Comparison of ENCODE assay signal across 8 mouse cellular contexts in genomic region chr2:75985124-75985523, GRCm38 (mm10). TPM values are rescaled to one million over a fixed set of nuclear protein-coding genes. Genes with fewer than 3 reads are reported as not detected.
DNase-seq lines count a peak whose midpoint lies in the region; ATAC-seq and TF ChIP-seq lines count a peak whose summit lies in the region.

No protein-coding gene starts in this region.

- peak; percentile 83 for TF ChIP-seq RAD21 in CH12.LX (IDR thresholded peaks at IDR 0.05; ENCODE audit: low read depth, low read length)

- H3K4me1 ChIP-seq in CH12.LX (ENCODE audit: control insufficient read depth in 1 of 2, insufficient read depth in 2 of 2), result peaks cover 3 to 36% of the 10 kb centered on the region in 2 experiments
- peaks cover 20% of the 10 kb centered on the region for H3K4me1 ChIP-seq in embryonic facial prominence, embryonic 13.5 days
- H3K4me1 ChIP-seq in hindbrain, embryonic 12.5 days, result peaks cover 23% of the 10 kb centered on the region

- dilution Hi-C loops in CH12.LX (cut with MboI; ENCODE audit: extremely low pct_ligation_motif_present, extremely low pct_unique_long_range_greater_than_20kb, low sequenced_read_pairs), result no loop called here

- H3K9ac ChIP-seq in CH12.LX (ENCODE audit: insufficient read depth, low read depth), result no peak overlapping the region
- H3K9ac ChIP-seq in embryonic facial prominence, embryonic 13.5 days, result no peak overlapping the region
- H3K9ac ChIP-seq in hindbrain, embryonic 12.5 days, result 0 out of 2 replicates have a peak overlapping the region, but pooled peaks have one; percentile 6

- TF ChIP-seq CTCF in CH12.LX (conservative IDR thresholded peaks at IDR 0.05 in 1 of 2, IDR thresholded peaks at IDR 0.05 in 1 of 2; ENCODE audit: low read depth in 2 of 2, low read length in 2 of 2), result peak; percentile 87 to 99

- no peaks in the 10 kb centered on the region for H3K79me2 ChIP-seq in CH12.LX (replicated peaks; ENCODE audit: control insufficient read depth, extremely low read depth, insufficient read depth, poor library complexity, severe bottlenecking)

- DNase-seq in CH12.LX (ENCODE audit: extremely low read depth) (peak; percentile 74), adipocyte (ENCODE audit: low spot score) (peak; percentile 73)
- DNase-seq in layer of hippocampus, adult 9-10 months (ENCODE audit: low spot score), result peak; percentile 77
- peak; percentile 79 for DNase-seq in lung, postnatal 10 days
- DNase-seq in retina, embryonic 14.5 days (ENCODE audit: low spot score), result peak; percentile 88

- no peak overlapping the region for H3K4me2 ChIP-seq in CH12.LX (ENCODE audit: insufficient read depth, low read depth, poor library complexity, severe bottlenecking)
- H3K4me2 ChIP-seq in embryonic facial prominence, embryonic 13.5 days, result no peak overlapping the region
- H3K4me2 ChIP-seq in hindbrain, embryonic 12.5 days (replicated peaks), result no peak overlapping the region

- ATAC-seq in embryonic facial prominence, embryonic 13.5 days (ENCODE audit: insufficient number of reproducible peaks, insufficient read depth, low FRiP score, low TSS enrichment, low read depth), result peak; percentile 75
- ATAC-seq in hindbrain, embryonic 12.5 days (ENCODE audit: low FRiP score), result peak; percentile 59; the same call in 1 of the 2 replicates
- no peak for ATAC-seq in erythroblast, adult 5-6 weeks (replicated peaks; ENCODE audit: low FRiP score, poor library complexity, severe bottlenecking)

- H3K9me3 ChIP-seq in CH12.LX (replicated peaks; ENCODE audit: low read length), result peaks cover 4% of the 10 kb centered on the region
- no peaks in the 10 kb centered on the region for H3K9me3 ChIP-seq in embryonic facial prominence, embryonic 13.5 days
- H3K9me3 ChIP-seq in hindbrain, embryonic 12.5 days (replicated peaks), result no peaks in the 10 kb centered on the region

- in situ Hi-C loops in CH12.LX (cut with MboI; ENCODE audit: low pct_ligation_motif_present, low pct_unique_long_range_greater_than_20kb, low sequenced_read_pairs), result loop anchor here (10.0 kb wide), 1 partner anchor 120 kb away; no protein-coding TSS in a partner anchor

- no peak for TF ChIP-seq POLR2A in CH12.LX (IDR thresholded peaks at IDR 0.05; ENCODE audit: low read depth, low read length)

- whole genome bisulfite sequencing in embryonic facial prominence, embryonic 13.5 days, result 5% methylated on average over 2 of the region's 2 CpGs
- WGBS in hindbrain, embryonic 12.5 days, result 9% methylated on average over 2 of the region's 2 CpGs

- H3K27me3 ChIP-seq in CH12.LX (replicated peaks), result no peaks in the 10 kb centered on the region
- no peaks in the 10 kb centered on the region for H3K27me3 ChIP-seq in embryonic facial prominence, embryonic 13.5 days
- H3K27me3 ChIP-seq in hindbrain, embryonic 12.5 days, result no peaks in the 10 kb centered on the region

- no peaks in the 10 kb centered on the region for H3K36me3 ChIP-seq in CH12.LX (replicated peaks in 1 of 2; ENCODE audit: control insufficient read depth in 1 of 2, insufficient read depth in 1 of 2, low read length in 1 of 2)
- no peaks in the 10 kb centered on the region for H3K36me3 ChIP-seq in embryonic facial prominence, embryonic 13.5 days
- H3K36me3 ChIP-seq in hindbrain, embryonic 12.5 days, result no peaks in the 10 kb centered on the region

- no peak for TF ChIP-seq EP300 in CH12.LX (IDR thresholded peaks at IDR 0.05; ENCODE audit: low read length)

- no peak overlapping the region for H3K4me3 ChIP-seq in CH12.LX (replicated peaks in 1 of 3; ENCODE audit: low read depth in 2 of 3, low read length in 2 of 3, poor library complexity in 1 of 3)
- H3K4me3 ChIP-seq in embryonic facial prominence, embryonic 13.5 days, result no peak overlapping the region
- H3K4me3 ChIP-seq in hindbrain, embryonic 12.5 days, result no peak overlapping the region

- H3K27ac ChIP-seq in CH12.LX (ENCODE audit: insufficient read depth, low read depth), result no peak overlapping the region
- no peak overlapping the region for H3K27ac ChIP-seq in embryonic facial prominence, embryonic 13.5 days
- peak overlapping the region; percentile 68 for H3K27ac ChIP-seq in hindbrain, embryonic 12.5 days

TF ChIP-seq in CH12.LX, 34 proteins besides CTCF, POLR2A, EP300 and RAD21:
- TF ChIP-seq MAZ (IDR thresholded peaks at IDR 0.05; ENCODE audit: low read depth, low read length) (no peak), IRF4 (IDR thresholded peaks at IDR 0.05; ENCODE audit: low read depth, low read length) (no peak), SMC3 (IDR thresholded peaks at IDR 0.05; ENCODE audit: low read depth, low read length) (peak; percentile 80), JUND (conservative IDR thresholded peaks at IDR 0.05; ENCODE audit: low read depth, low read length) (no peak), NELFE (IDR thresholded peaks at IDR 0.05; ENCODE audit: low read depth, low read length) (peak; percentile 62; the same call in 1 of the 2 replicates), ZMIZ1 (IDR thresholded peaks at IDR 0.05; ENCODE audit: low read depth, low read length) (no peak), MXI1 (IDR thresholded peaks at IDR 0.05; ENCODE audit: low read depth, low read length) (no peak), SIN3A (IDR thresholded peaks at IDR 0.05; ENCODE audit: low read length) (no peak)

RNA-seq across cellular contexts. Expression of gene Ttc30a1, which starts 3.4 kb away (rescaled TPM):
- total RNA-seq in CH12.LX (2012; rRNA removed), result not detected in 2 replicates
- total RNA-seq in CH12.LX (2014; rRNA removed), result not detected in 2 replicates
- not detected in 2 replicates for polyA plus RNA-seq in CH12.LX (2012; ENCODE audit: insufficient read length, low read depth)
- polyA plus RNA-seq in embryonic facial prominence, embryonic 13.5 days (2015; fragmentation: Nextera tagmentation; extraction: Ambion mirVana), result 8.3 and 8.4 TPM in 2 replicates
- polyA plus RNA-seq in hindbrain, embryonic 12.5 days (2016; fragmentation: Nextera tagmentation; extraction: Ambion mirVana), result 8.3 and 9.2 TPM in 2 replicates
- 0.42 TPM in 1 of 2 replicates, not detected in the other for total RNA-seq in erythroblast, adult 5-6 weeks (2015; ENCODE audit: low replicate concordance)
- 0.17 and 1.7 TPM in 2 replicates for total RNA-seq in erythroblast, adult 5-6 weeks (2017; ENCODE audit: low replicate concordance)

RNA-seq across cellular contexts. Expression of gene Ttc30a2, which starts 7.2 kb away (rescaled TPM):
- total RNA-seq in CH12.LX (2012; rRNA removed) (not detected in 2 replicates), CH12.LX (2014; rRNA removed) (not detected in 2 replicates)
- not detected in 2 replicates for polyA plus RNA-seq in CH12.LX (2012; ENCODE audit: insufficient read length, low read depth)
- polyA plus RNA-seq in embryonic facial prominence, embryonic 13.5 days (2015; fragmentation: Nextera tagmentation; extraction: Ambion mirVana), result 0.31 TPM in 1 of 2 replicates, not detected in the other
- polyA plus RNA-seq in hindbrain, embryonic 12.5 days (2016; fragmentation: Nextera tagmentation; extraction: Ambion mirVana), result 0.76 and 1.2 TPM in 2 replicates
- total RNA-seq in erythroblast, adult 5-6 weeks (2015; ENCODE audit: low replicate concordance), result not detected in 2 replicates
- total RNA-seq in erythroblast, adult 5-6 weeks (2017; ENCODE audit: low replicate concordance), result 0.43 TPM in 1 of 2 replicates, not detected in the other

RNA-seq across cellular contexts. Expression of gene Ttc30b, which starts 46.7 kb away (rescaled TPM):
- 0.59 and 0.80 TPM in 2 replicates for total RNA-seq in CH12.LX (2012; rRNA removed)
- total RNA-seq in CH12.LX (2014; rRNA removed), result 2.6 and 3.1 TPM in 2 replicates
- polyA plus RNA-seq in CH12.LX (2012; ENCODE audit: insufficient read length, low read depth), result 1.2 and 1.5 TPM in 2 replicates
- polyA plus RNA-seq in embryonic facial prominence, embryonic 13.5 days (2015; fragmentation: Nextera tagmentation; extraction: Ambion mirVana), result 8.7 and 10.5 TPM in 2 replicates
- 14.4 and 15.3 TPM in 2 replicates for polyA plus RNA-seq in hindbrain, embryonic 12.5 days (2016; fragmentation: Nextera tagmentation; extraction: Ambion mirVana)
- total RNA-seq in erythroblast, adult 5-6 weeks (2015; ENCODE audit: low replicate concordance), result 0.84 TPM in 1 of 2 replicates, not detected in the other
- 0.84 TPM in 1 of 2 replicates, not detected in the other for total RNA-seq in erythroblast, adult 5-6 weeks (2017; ENCODE audit: low replicate concordance)
